Mouse (Mus musculus) lung, adult 2 months (tissue): Measurements from ENCODE around the gene Rnf180. TPM values are rescaled to one million over a fixed set of nuclear protein-coding genes. Genes with fewer than 3 reads are reported as not detected.

Experiments used
- DNase-seq: peaks from one replicate; pipeline ENCODE4 v3.0.0; 2022
- H3K4me1 ChIP-seq: fragments of 200-500 bp; 2 replicates; pipeline ENCODE4 v1.6.1; 2011; ENCODE audit warnings: low read length; ENCODE audit not compliant: control insufficient read depth, insufficient read depth
- H3K4me3 ChIP-seq: fragments of 200-500 bp; replicated peaks from 2 replicates; pipeline ENCODE3; 2011; ENCODE audit warnings: low read depth, mild to moderate bottlenecking, control low read depth, low read length; ENCODE audit errors: extremely low read depth
- CTCF ChIP-seq: fragments of 200-500 bp; IDR thresholded peaks from 2 replicates; pipeline ENCODE4 v1.5.1; 2011; ENCODE audit warnings: mild to moderate bottlenecking, low read length, control low read depth; ENCODE audit not compliant: insufficient read depth
- POLR2A ChIP-seq: fragments of 200-500 bp; IDR thresholded peaks from 2 replicates; pipeline ENCODE4 v1.6.1; 2011; ENCODE audit warnings: low read depth, mild to moderate bottlenecking, control low read depth, low read length, borderline replicate concordance; ENCODE audit errors: extremely low read depth
- WGBS: fragments of 180-500 bp; shearing (Covaris S2); methylation state at CpG from one replicate; pipeline ENCODE4 v1.1.7; 2018; 5-methylcytosine and 5-hydroxymethylcytosine counted together
- polyA plus RNA-seq: library from polyadenylated mRNA; depleted of rRNA; stranded (reverse); fragments of >200 nt; gene quantifications from 2 replicates; pipeline ENCODE4 v1.2.3, GENCODE M21; 2012; rRNA removed

Gene Rnf180
- polyA plus RNA-seq, 1 experiment = 1.7 TPM

GRCm38 (mm10) chr13:105104385-105104784 lies 190.2 kb downstream of the Rnf180 start:
- 47% methylated on average over 2 of the region's 2 CpGs for WGBS
- TF ChIP-seq CTCF (no peak), POLR2A (no peak)
- Histone ChIP-seq H3K4me3 (no peak overlapping the region), H3K4me1 (no peaks in the 10 kb centered on the region)
- no peak for DNase-seq

GRCm38 (mm10) chr13:105100705-105101104 lies 193.9 kb downstream of the Rnf180 start:
- Histone ChIP-seq H3K4me1 (no peaks in the 10 kb centered on the region), H3K4me3 (no peak overlapping the region)
- 84% methylated on average over 4 of the region's 4 CpGs for WGBS
- TF ChIP-seq CTCF = no peak
- TF ChIP-seq POLR2A = no peak
- no peak for DNase-seq

- H3K4me1 ChIP-seq = no peaks in the 10 kb centered on the region
- TF ChIP-seq POLR2A (no peak), CTCF (no peak)
- no peak overlapping the region for H3K4me3 ChIP-seq
- WGBS = 68% methylated on average over 2 of the region's 2 CpGs
- DNase-seq = no peak
Observed at GRCm38 (mm10) chr13:105096316-105096715, 198.3 kb downstream of the Rnf180 start.

GRCm38 (mm10) chr13:105089276-105089675 lies 205.3 kb downstream of the Rnf180 start:
- Histone ChIP-seq H3K4me3 (no peak overlapping the region), H3K4me1 (no peaks in the 10 kb centered on the region)
- no peak for TF ChIP-seq CTCF
- TF ChIP-seq POLR2A = no peak
- no peak for DNase-seq
- 79% methylated on average over 3 of the region's 3 CpGs for WGBS

- TF ChIP-seq POLR2A (no peak), CTCF (no peak)
- 89% methylated on average over 10 of the region's 10 CpGs for WGBS
- no peak within 1 kb of the TSS for H3K4me3 ChIP-seq
- no peaks in the 10 kb centered on the region for H3K4me1 ChIP-seq
- no peak for DNase-seq
Observed at GRCm38 (mm10) chr13:105081862-105082261, 212.8 kb downstream of the Rnf180 start, which contains the start of gene 4933425L06Rik. 4933425L06Rik (plus strand) TSS chr13:105082122.

Other genes with a start within 250 kb of the Rnf180 start
- gene Rgs7bp, start 239.9 kb downstream of the Rnf180 start, polyA plus RNA-seq = 0.59 and 0.75 TPM in 2 replicates
- gene 4933425L06Rik, start 212.7 kb downstream of the Rnf180 start, polyA plus RNA-seq = not detected in 2 replicates
- not detected in 2 replicates for gene Htr1a, start 148.8 kb upstream of the Rnf180 start, polyA plus RNA-seq